In the genomic region with DNA sequence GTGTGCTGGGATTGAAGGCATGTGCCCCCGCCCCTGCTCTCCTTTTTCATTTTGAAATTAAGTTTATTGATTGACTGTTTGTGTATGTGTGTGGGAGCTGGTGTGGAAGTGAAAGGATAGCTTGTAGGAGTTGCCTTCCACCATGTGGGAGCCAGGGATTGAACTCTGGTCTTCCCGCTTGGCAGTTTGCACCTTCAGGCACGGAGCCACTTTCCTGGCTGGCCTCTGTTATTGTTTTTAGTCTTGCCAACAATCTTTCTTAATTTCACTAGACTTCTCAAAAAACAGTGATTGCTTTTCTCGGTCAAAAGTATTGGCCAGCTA, we compare ENCODE assay signal across 8 mouse cellular contexts. TPM values are rescaled to one million over a fixed set of nuclear protein-coding genes. Genes with fewer than 3 reads are reported as not detected.
DNase-seq lines count a peak whose midpoint lies in the region; ATAC-seq and TF ChIP-seq lines count a peak whose summit lies in the region.

No protein-coding gene starts in this region.

- intact Hi-C loops in left cerebral cortex, adult 2 months (cut with DNase I) = no loop called here

- H3K36me3 ChIP-seq in lung, embryonic 15.5 days = no peaks in the 10 kb centered on the region
- H3K36me3 ChIP-seq in forebrain, embryonic 16.5 days (ENCODE audit: control insufficient read depth, insufficient read depth) = no peaks in the 10 kb centered on the region
- H3K36me3 ChIP-seq in limb, embryonic 13.5 days = no peaks in the 10 kb centered on the region
- no peaks in the 10 kb centered on the region for H3K36me3 ChIP-seq in neural tube, embryonic 15.5 days

- no peaks in the 10 kb centered on the region for H3K9me3 ChIP-seq in lung, embryonic 15.5 days
- H3K9me3 ChIP-seq in forebrain, embryonic 16.5 days (ENCODE audit: control insufficient read depth, low read length) = no peaks in the 10 kb centered on the region
- no peaks in the 10 kb centered on the region for H3K9me3 ChIP-seq in limb, embryonic 13.5 days
- no peaks in the 10 kb centered on the region for H3K9me3 ChIP-seq in neural tube, embryonic 15.5 days (replicated peaks)

- no peak for ATAC-seq in lung, embryonic 15.5 days (ENCODE audit: borderline replicate concordance, extremely low read depth, low FRiP score, low TSS enrichment)
- no peak for ATAC-seq in forebrain, embryonic 16.5 days
- no peak for ATAC-seq in limb, embryonic 13.5 days (ENCODE audit: low FRiP score, low read depth)
- ATAC-seq in neural tube, embryonic 15.5 days (ENCODE audit: low FRiP score) = no peak

- 47% methylated on average over 4 of the region's 4 CpGs for WGBS in lung, embryonic 15.5 days
- 50% methylated on average over 4 of the region's 4 CpGs for WGBS in lung, adult 2 months
- WGBS in forebrain, embryonic 16.5 days = 56% methylated on average over 4 of the region's 4 CpGs
- WGBS in limb, embryonic 13.5 days = 63% methylated on average over 4 of the region's 4 CpGs
- 67% methylated on average over 4 of the region's 4 CpGs for whole genome bisulfite sequencing in neural tube, embryonic 15.5 days

- H3K4me2 ChIP-seq in lung, embryonic 15.5 days = peak overlapping the region; percentile 72
- peak overlapping the region; percentile 73 for H3K4me2 ChIP-seq in forebrain, embryonic 16.5 days (ENCODE audit: low read length)
- peak overlapping the region; percentile 68 for H3K4me2 ChIP-seq in limb, embryonic 13.5 days (replicated peaks)
- H3K4me2 ChIP-seq in neural tube, embryonic 15.5 days = peak overlapping the region; percentile 73

- no peaks in the 10 kb centered on the region for H3K27me3 ChIP-seq in lung, embryonic 15.5 days
- no peaks in the 10 kb centered on the region for H3K27me3 ChIP-seq in forebrain, embryonic 16.5 days (replicated peaks; ENCODE audit: control insufficient read depth, insufficient read depth, low read length)
- H3K27me3 ChIP-seq in limb, embryonic 13.5 days = no peaks in the 10 kb centered on the region
- H3K27me3 ChIP-seq in neural tube, embryonic 15.5 days (replicated peaks) = no peaks in the 10 kb centered on the region

- no peak overlapping the region for H3K9ac ChIP-seq in lung, embryonic 15.5 days
- H3K9ac ChIP-seq in forebrain, embryonic 16.5 days (replicated peaks; ENCODE audit: low read depth, low read length) = no peak overlapping the region
- no peak overlapping the region; the same call in 1 of the 2 replicates for H3K9ac ChIP-seq in limb, embryonic 13.5 days
- no peak overlapping the region for H3K9ac ChIP-seq in neural tube, embryonic 15.5 days (replicated peaks)

- TF ChIP-seq CTCF in lung, adult 2 months (IDR thresholded peaks at IDR 0.05; ENCODE audit: insufficient read depth, low read length) = no peak
- TF ChIP-seq CTCF in left cerebral cortex, adult 2 months (IDR thresholded peaks at IDR 0.05) = no peak

- no peak for DNase-seq in lung, adult 2 months
- no peak for DNase-seq in left cerebral cortex, adult 2 months (ENCODE audit: extremely low spot score in 1 of 2, low spot score in 2 of 2)
- DNase-seq in cerebellum, postnatal 25 days = no peak
- DNase-seq in yolk sac, embryonic 10.5 days (ENCODE audit: low spot score) = no peak

- no peak for TF ChIP-seq POLR2A in lung, adult 2 months (IDR thresholded peaks at IDR 0.05; ENCODE audit: borderline replicate concordance, extremely low read depth, low read depth, low read length)

- H3K4me1 ChIP-seq in lung, embryonic 15.5 days = peaks cover 18% of the 10 kb centered on the region
- peaks cover 8% of the 10 kb centered on the region for H3K4me1 ChIP-seq in lung, adult 2 months (ENCODE audit: control insufficient read depth, insufficient read depth, low read length)
- H3K4me1 ChIP-seq in forebrain, embryonic 16.5 days (replicated peaks; ENCODE audit: control insufficient read depth, insufficient read depth, low read length) = peaks cover 8% of the 10 kb centered on the region
- peaks cover 12% of the 10 kb centered on the region for H3K4me1 ChIP-seq in limb, embryonic 13.5 days
- H3K4me1 ChIP-seq in neural tube, embryonic 15.5 days = peaks cover 10% of the 10 kb centered on the region; the same call in 1 of the 2 replicates

- peak overlapping the region; percentile 79; the same call in 1 of the 2 replicates for H3K27ac ChIP-seq in lung, embryonic 15.5 days
- no peak overlapping the region for H3K27ac ChIP-seq in forebrain, embryonic 16.5 days (ENCODE audit: low read length)
- 0 out of 2 replicates have a peak overlapping the region, but pooled peaks have one; percentile 11 for H3K27ac ChIP-seq in limb, embryonic 13.5 days
- no peak overlapping the region for H3K27ac ChIP-seq in neural tube, embryonic 15.5 days (replicated peaks)
- H3K27ac ChIP-seq in left cerebral cortex, adult 2 months = no peak overlapping the region

- H3K4me3 ChIP-seq in lung, embryonic 15.5 days = peak overlapping the region; percentile 48
- H3K4me3 ChIP-seq in lung, adult 2 months (replicated peaks; ENCODE audit: extremely low read depth, low read depth, low read length) = no peak overlapping the region
- peak overlapping the region; percentile 53 for H3K4me3 ChIP-seq in forebrain, embryonic 16.5 days (replicated peaks; ENCODE audit: low read length)
- peak overlapping the region; percentile 50 for H3K4me3 ChIP-seq in limb, embryonic 13.5 days
- H3K4me3 ChIP-seq in neural tube, embryonic 15.5 days (replicated peaks) = peak overlapping the region; percentile 47
- no peak overlapping the region for H3K4me3 ChIP-seq in left cerebral cortex, adult 2 months

RNA-seq across cellular contexts. Expression of a gene that starts 35.9 kb away (rescaled TPM):
- polyA plus RNA-seq in lung, embryonic 15.5 days (2015; fragmentation: Nextera tagmentation; extraction: Ambion mirVana) = 5.0 and 5.1 TPM in 2 replicates
- 13.7 and 19.8 TPM in 2 replicates for polyA plus RNA-seq in lung, adult 2 months (2012; rRNA removed)
- polyA plus RNA-seq in forebrain, embryonic 16.5 days (2015; fragmentation: Nextera tagmentation; extraction: Ambion mirVana) = 1.4 and 1.5 TPM in 2 replicates
- 4.5 and 4.6 TPM in 2 replicates for polyA plus RNA-seq in limb, embryonic 13.5 days (2015; fragmentation: Nextera tagmentation; extraction: Ambion mirVana)
- polyA plus RNA-seq in neural tube, embryonic 15.5 days (2015; fragmentation: Nextera tagmentation; extraction: Ambion mirVana) = 0.82 and 2.4 TPM in 2 replicates
- total RNA-seq in left cerebral cortex, adult 2 months (2021) = 1 to 10 TPM; 2.9 to 3.4 TPM

Comparison
In these comparisons a context has a peak if more than half of its experiments do, and no peak if none do; other contexts are left out.
1. H3K4me3 ChIP-seq: peak in lung, embryonic 15.5 days (single experiment), forebrain, embryonic 16.5 days (single experiment), limb, embryonic 13.5 days (single experiment) and neural tube, embryonic 15.5 days (single experiment); none in lung, adult 2 months (single experiment) and left cerebral cortex, adult 2 months (single experiment).
2. H3K27ac ChIP-seq: peak in lung, embryonic 15.5 days (single experiment) and limb, embryonic 13.5 days (single experiment); none in forebrain, embryonic 16.5 days (single experiment), neural tube, embryonic 15.5 days (single experiment) and left cerebral cortex, adult 2 months (single experiment).
3. Peak in every context shown above with its lines, with median percentiles within 50 percentile points of each other: H3K4me2 ChIP-seq.